Mouse (Mus musculus): ENCODE measurements at regions not wholly inside any gene's neighbourhood (a gene's known extent, or its start where the extent isn't known, plus 50 kb on each side); places are given as distances from the start of the nearest gene placed in this dataset.

- no peaks in the 10 kb centered on the region for H3K27me3 ChIP-seq (ENCODE audit: control insufficient read depth, insufficient read depth, low read length)
- WGBS: 85% methylated on average over 4 of the region's 4 CpGs
- ATAC-seq (ENCODE audit: low read depth): no peak
- H3K4me2 ChIP-seq (ENCODE audit: low read depth, low read length): no peak overlapping the region
- no peak overlapping the region for H3K27ac ChIP-seq (ENCODE audit: low read depth, low read length)
- H3K9me3 ChIP-seq (ENCODE audit: control insufficient read depth, low read length): no peaks in the 10 kb centered on the region
- no peak overlapping the region for H3K9ac ChIP-seq (replicated peaks; ENCODE audit: low read depth, low read length)
- no peaks in the 10 kb centered on the region for H3K36me3 ChIP-seq (ENCODE audit: control insufficient read depth, insufficient read depth, low read length)
- H3K4me3 ChIP-seq (ENCODE audit: low read depth, low read length): no peak overlapping the region
- H3K4me1 ChIP-seq (ENCODE audit: control insufficient read depth, insufficient read depth, low read length): 0 out of 2 replicates have a peak, but pooled peaks cover 4% of the 10 kb centered on the region
Observed at GRCm38 (mm10) chr17:9755576-9755975, 86.1 kb upstream of the Pabpc6 start.

GRCm38 (mm10) chr17:9754884-9755405 lies 85.4 kb upstream of the Pabpc6 start:
- no peak overlapping the region for H3K4me3 ChIP-seq (ENCODE audit: low read depth, low read length)
- no peak overlapping the region for H3K9ac ChIP-seq (replicated peaks; ENCODE audit: low read depth, low read length)
- no peak overlapping the region for H3K27ac ChIP-seq (ENCODE audit: low read depth, low read length)
- no peak overlapping the region for H3K4me2 ChIP-seq (ENCODE audit: low read depth, low read length)
- 83% methylated on average over 2 of the region's 2 CpGs for WGBS
- H3K9me3 ChIP-seq (ENCODE audit: control insufficient read depth, low read length): no peaks in the 10 kb centered on the region
- H3K4me1 ChIP-seq (ENCODE audit: control insufficient read depth, insufficient read depth, low read length): no peaks in the 10 kb centered on the region
- no peaks in the 10 kb centered on the region for H3K27me3 ChIP-seq (ENCODE audit: control insufficient read depth, insufficient read depth, low read length)
- no peak for ATAC-seq (ENCODE audit: low read depth)
- H3K36me3 ChIP-seq (ENCODE audit: control insufficient read depth, insufficient read depth, low read length): no peaks in the 10 kb centered on the region

GRCm38 (mm10) chr17:9752848-9753247 lies 83.3 kb upstream of the Pabpc6 start:
- no peak overlapping the region for H3K27ac ChIP-seq (ENCODE audit: low read depth, low read length)
- H3K36me3 ChIP-seq (ENCODE audit: control insufficient read depth, insufficient read depth, low read length): no peaks in the 10 kb centered on the region
- no peak overlapping the region for H3K9ac ChIP-seq (replicated peaks; ENCODE audit: low read depth, low read length)
- H3K27me3 ChIP-seq (ENCODE audit: control insufficient read depth, insufficient read depth, low read length): no peaks in the 10 kb centered on the region
- H3K9me3 ChIP-seq (ENCODE audit: control insufficient read depth, low read length): no peaks in the 10 kb centered on the region
- no peaks in the 10 kb centered on the region for H3K4me1 ChIP-seq (ENCODE audit: control insufficient read depth, insufficient read depth, low read length)
- H3K4me2 ChIP-seq (ENCODE audit: low read depth, low read length): no peak overlapping the region
- WGBS: 93% methylated on average over 4 of the region's 4 CpGs
- H3K4me3 ChIP-seq (ENCODE audit: low read depth, low read length): no peak overlapping the region
- ATAC-seq (ENCODE audit: low read depth): no peak

- ATAC-seq (ENCODE audit: low read depth): no peak
Observed at GRCm38 (mm10) chr17:9751348-9752170, 82.0 kb upstream of the Pabpc6 start.

GRCm38 (mm10) chr17:9750046-9750445 lies 80.5 kb upstream of the Pabpc6 start:
- Histone ChIP-seq H3K9ac (replicated peaks; ENCODE audit: low read depth, low read length) (no peak overlapping the region), H3K27me3 (ENCODE audit: control insufficient read depth, insufficient read depth, low read length) (no peaks in the 10 kb centered on the region), H3K36me3 (ENCODE audit: control insufficient read depth, insufficient read depth, low read length) (no peaks in the 10 kb centered on the region), H3K27ac (ENCODE audit: low read depth, low read length) (no peak overlapping the region), H3K4me2 (ENCODE audit: low read depth, low read length) (no peak overlapping the region), H3K4me3 (ENCODE audit: low read depth, low read length) (no peak overlapping the region), H3K9me3 (ENCODE audit: control insufficient read depth, low read length) (no peaks in the 10 kb centered on the region), H3K4me1 (ENCODE audit: control insufficient read depth, insufficient read depth, low read length) (no peaks in the 10 kb centered on the region)
- no peak for ATAC-seq (ENCODE audit: low read depth)
- 95% methylated on average over 8 of the region's 8 CpGs for WGBS

More at GRCm38 (mm10) chr17:9751348-9752170, 82.0 kb upstream of the Pabpc6 start:
- H3K27me3 ChIP-seq (ENCODE audit: control insufficient read depth, insufficient read depth, low read length): no peaks in the 10 kb centered on the region
- H3K36me3 ChIP-seq (ENCODE audit: control insufficient read depth, insufficient read depth, low read length): no peaks in the 10 kb centered on the region
- H3K9ac ChIP-seq (replicated peaks; ENCODE audit: low read depth, low read length): no peak overlapping the region
- WGBS: 56% methylated on average over 13 of the region's 13 CpGs
- no peak overlapping the region for H3K4me2 ChIP-seq (ENCODE audit: low read depth, low read length)
- no peaks in the 10 kb centered on the region for H3K4me1 ChIP-seq (ENCODE audit: control insufficient read depth, insufficient read depth, low read length)
- H3K27ac ChIP-seq (ENCODE audit: low read depth, low read length): 0 out of 2 replicates have a peak overlapping the region, but pooled peaks have one; percentile 55
- no peak overlapping the region for H3K4me3 ChIP-seq (ENCODE audit: low read depth, low read length)
- no peaks in the 10 kb centered on the region for H3K9me3 ChIP-seq (ENCODE audit: control insufficient read depth, low read length)

GRCm38 (mm10) chr17:9749301-9749700 lies 79.8 kb upstream of the Pabpc6 start:
- H3K4me3 ChIP-seq (ENCODE audit: low read depth, low read length): no peak overlapping the region
- H3K4me2 ChIP-seq (ENCODE audit: low read depth, low read length): no peak overlapping the region
- H3K9ac ChIP-seq (replicated peaks; ENCODE audit: low read depth, low read length): no peak overlapping the region
- no peak overlapping the region for H3K27ac ChIP-seq (ENCODE audit: low read depth, low read length)
- WGBS: 97% methylated on average over 3 of the region's 3 CpGs
- no peaks in the 10 kb centered on the region for H3K36me3 ChIP-seq (ENCODE audit: control insufficient read depth, insufficient read depth, low read length)
- no peak for ATAC-seq (ENCODE audit: low read depth)
- no peaks in the 10 kb centered on the region for H3K27me3 ChIP-seq (ENCODE audit: control insufficient read depth, insufficient read depth, low read length)
- H3K9me3 ChIP-seq (ENCODE audit: control insufficient read depth, low read length): no peaks in the 10 kb centered on the region
- H3K4me1 ChIP-seq (ENCODE audit: control insufficient read depth, insufficient read depth, low read length): no peaks in the 10 kb centered on the region

- Histone ChIP-seq H3K9me3 (ENCODE audit: control insufficient read depth, low read length) (no peaks in the 10 kb centered on the region), H3K27ac (ENCODE audit: low read depth, low read length) (no peak overlapping the region), H3K27me3 (ENCODE audit: control insufficient read depth, insufficient read depth, low read length) (no peaks in the 10 kb centered on the region), H3K36me3 (ENCODE audit: control insufficient read depth, insufficient read depth, low read length) (no peaks in the 10 kb centered on the region), H3K4me3 (ENCODE audit: low read depth, low read length) (no peak overlapping the region), H3K4me1 (ENCODE audit: control insufficient read depth, insufficient read depth, low read length) (no peaks in the 10 kb centered on the region), H3K4me2 (ENCODE audit: low read depth, low read length) (no peak overlapping the region), H3K9ac (replicated peaks; ENCODE audit: low read depth, low read length) (no peak overlapping the region)
- WGBS: 92% methylated on average over 2 of the region's 2 CpGs
- ATAC-seq (ENCODE audit: low read depth): no peak
Observed at GRCm38 (mm10) chr17:9747893-9748292, 78.4 kb upstream of the Pabpc6 start.

- H3K36me3 ChIP-seq (ENCODE audit: control insufficient read depth, insufficient read depth, low read length): no peaks in the 10 kb centered on the region
- 85% methylated on average over 5 of the region's 5 CpGs for WGBS
- H3K9me3 ChIP-seq (ENCODE audit: control insufficient read depth, low read length): no peaks in the 10 kb centered on the region
- H3K4me3 ChIP-seq (ENCODE audit: low read depth, low read length): no peak overlapping the region
- H3K9ac ChIP-seq (replicated peaks; ENCODE audit: low read depth, low read length): no peak overlapping the region
- H3K4me2 ChIP-seq (ENCODE audit: low read depth, low read length): no peak overlapping the region
- no peak overlapping the region for H3K27ac ChIP-seq (ENCODE audit: low read depth, low read length)
- no peaks in the 10 kb centered on the region for H3K4me1 ChIP-seq (ENCODE audit: control insufficient read depth, insufficient read depth, low read length)
- no peaks in the 10 kb centered on the region for H3K27me3 ChIP-seq (ENCODE audit: control insufficient read depth, insufficient read depth, low read length)
- ATAC-seq (ENCODE audit: low read depth): no peak
Observed at GRCm38 (mm10) chr17:9743342-9743741, 73.8 kb upstream of the Pabpc6 start.

- Histone ChIP-seq H3K4me1 (ENCODE audit: control insufficient read depth, insufficient read depth, low read length) (no peaks in the 10 kb centered on the region), H3K36me3 (ENCODE audit: control insufficient read depth, insufficient read depth, low read length) (no peaks in the 10 kb centered on the region), H3K9me3 (ENCODE audit: control insufficient read depth, low read length) (no peaks in the 10 kb centered on the region), H3K27me3 (ENCODE audit: control insufficient read depth, insufficient read depth, low read length) (no peaks in the 10 kb centered on the region), H3K4me2 (ENCODE audit: low read depth, low read length) (no peak overlapping the region), H3K27ac (ENCODE audit: low read depth, low read length) (no peak overlapping the region), H3K9ac (replicated peaks; ENCODE audit: low read depth, low read length) (no peak overlapping the region), H3K4me3 (ENCODE audit: low read depth, low read length) (no peak overlapping the region)
- no peak for ATAC-seq (ENCODE audit: low read depth)
- WGBS: 71% methylated on average over 5 of the region's 5 CpGs
Observed at GRCm38 (mm10) chr17:9741321-9741720, 71.8 kb upstream of the Pabpc6 start.
